Mouse (Mus musculus) c-Kit-positive CD71-negative TER-119-negative erythroid progenitor cells, embryonic 14.5 days (primary cell): ENCODE measurements at regions not wholly inside any gene's neighbourhood (a gene's known extent, or its start where the extent isn't known, plus 50 kb on each side); places are given as distances from the start of the nearest gene placed in this dataset.

Source experiments
- DNase-seq: peaks from one replicate; pipeline ENCODE4 v3.0.0-alpha.2; 2013; ENCODE audit warnings: low read depth

GRCm38 (mm10) chr1:119364901-119365300 lies 57.1 kb downstream of the Inhbb start:
- DNase-seq: no peak

- no peak for DNase-seq
These were observed 64.0 kb downstream of the Inhbb start for GRCm38 (mm10) chr1:119358096-119358495.

GRCm38 (mm10) chr1:119356916-119357315 lies 65.1 kb downstream of the Inhbb start:
- no peak for DNase-seq

- no peak for DNase-seq
These were observed 66.6 kb downstream of the Inhbb start for GRCm38 (mm10) chr1:119355456-119355855.

- no peak for DNase-seq
These were observed 70.5 kb downstream of the Inhbb start for GRCm38 (mm10) chr1:119351567-119351966.

- DNase-seq: no peak
These were observed 71.2 kb downstream of the Inhbb start for GRCm38 (mm10) chr1:119350846-119351245.

GRCm38 (mm10) chr1:119350296-119350695 lies 71.8 kb downstream of the Inhbb start:
- no peak for DNase-seq

- no peak for DNase-seq
These were observed 73.4 kb downstream of the Inhbb start for GRCm38 (mm10) chr1:119348456-119349208.

GRCm38 (mm10) chr1:119347749-119348148 lies 74.3 kb downstream of the Inhbb start:
- no peak for DNase-seq

GRCm38 (mm10) chr1:119346634-119347155 lies 75.4 kb downstream of the Inhbb start:
- no peak for DNase-seq

- DNase-seq: no peak
These were observed 76.8 kb downstream of the Inhbb start for GRCm38 (mm10) chr1:119345115-119345791.

GRCm38 (mm10) chr1:119344046-119344445 lies 78.0 kb downstream of the Inhbb start:
- DNase-seq: no peak

GRCm38 (mm10) chr1:119335171-119335570 lies 86.9 kb downstream of the Inhbb start:
- no peak for DNase-seq

GRCm38 (mm10) chr1:119330751-119331326 lies 91.2 kb downstream of the Inhbb start:
- DNase-seq: no peak

GRCm38 (mm10) chr1:119329693-119330434 lies 92.2 kb downstream of the Inhbb start:
- DNase-seq: no peak

- no peak for DNase-seq
These were observed 92.9 kb downstream of the Inhbb start for GRCm38 (mm10) chr1:119328921-119329692.

GRCm38 (mm10) chr1:119324551-119324950 lies 97.5 kb downstream of the Inhbb start:
- DNase-seq: no peak

GRCm38 (mm10) chr1:119322279-119322995 lies 99.6 kb downstream of the Inhbb start:
- no peak for DNase-seq

- no peak for DNase-seq
These were observed 100.2 kb downstream of the Inhbb start for GRCm38 (mm10) chr1:119321799-119322198.

GRCm38 (mm10) chr1:119317006-119317405 lies 105.0 kb downstream of the Inhbb start:
- no peak for DNase-seq
